Mouse (Mus musculus) heart, adult 2 months (tissue): ENCODE measurements around the gene Mblac2. TPM values are rescaled to one million over a fixed set of nuclear protein-coding genes. Genes with fewer than 3 reads are reported as not detected.

Source experiments
- DNase-seq, 2 experiments: peaks; one replicate each; pipeline ENCODE4 v3.0.0; 2021
- H3K27ac ChIP-seq: fragments of 200-600 bp; 2 replicates; pipeline ENCODE4 v1.8.1; 2022
- H3K27me3 ChIP-seq: fragments of 200-500 bp; 2 replicates; pipeline ENCODE4 v1.6.1; 2012; ENCODE audit warnings: mild to moderate bottlenecking, low read length, inconsistent platforms, mixed read lengths; ENCODE audit not compliant: control insufficient read depth, insufficient read depth
- H3K36me3 ChIP-seq: fragments of 200-500 bp; 2 replicates; pipeline ENCODE4 v1.6.1; 2012; ENCODE audit warnings: low read length, inconsistent platforms; ENCODE audit not compliant: control insufficient read depth, insufficient read depth
- H3K4me1 ChIP-seq: fragments of 200-500 bp; 2 replicates; pipeline ENCODE4 v1.6.1; 2011; ENCODE audit warnings: low read length; ENCODE audit not compliant: control insufficient read depth, insufficient read depth
- H3K4me3 ChIP-seq: fragments of 200-600 bp; 2 replicates; pipeline ENCODE4 v1.8.1; 2022
- H3K79me2 ChIP-seq: fragments of 200-500 bp; replicated peaks from 2 replicates; pipeline ENCODE4 v1.6.1; 2012; ENCODE audit warnings: mild to moderate bottlenecking, inconsistent platforms, low read length, moderate library complexity, mixed read lengths; ENCODE audit not compliant: control insufficient read depth, insufficient read depth
- H3K9ac ChIP-seq: fragments of 200-500 bp; 2 replicates; pipeline ENCODE4 v1.6.1; 2012; ENCODE audit warnings: low read depth, mild to moderate bottlenecking, control low read depth, inconsistent platforms, low read length, mixed read lengths
- CTCF ChIP-seq: fragments of 200-600 bp; IDR thresholded peaks from 2 replicates; pipeline ENCODE4 v1.8.1; 2022; ENCODE audit warnings: antibody characterized with exemption, mild to moderate bottlenecking, moderate library complexity
- EP300 ChIP-seq: fragments of 200-500 bp; IDR thresholded peaks from 2 replicates; pipeline ENCODE4 v1.6.1; 2011; ENCODE audit warnings: low read depth, low read length, control low read depth; ENCODE audit not compliant: insufficient read depth
- POLR2A ChIP-seq: fragments of 200-500 bp; IDR thresholded peaks from 2 replicates; pipeline ENCODE4 v1.6.1; 2011; ENCODE audit warnings: mild to moderate bottlenecking, low read depth, low read length, control low read depth; ENCODE audit not compliant: insufficient read depth
- WGBS: fragments of 180-500 bp; shearing (Covaris S2); methylation state at CpG from one replicate; pipeline ENCODE4 v1.1.7; 2018; 5-methylcytosine and 5-hydroxymethylcytosine counted together
- intact Hi-C: fragments of 180-260 bp; cut with DNase I; formaldehyde crosslinking; loops from one replicate; pipeline ENCODE4 v1.15.1; 2025
- polyA plus RNA-seq: library from polyadenylated mRNA; depleted of rRNA; stranded (reverse); fragments of >200 nt; gene quantifications from 2 replicates; pipeline ENCODE4 v1.2.3, GENCODE M21; 2012
- total RNA-seq, 2 experiments: library from RNA; stranded (reverse); gene quantifications; 2 replicates each; pipeline ENCODE4 v1.2.3; 2021

Gene Mblac2
- total and polyA plus RNA-seq, 3 experiments, result 2.5 to 5.9 (median 5.1) TPM

DNA sequence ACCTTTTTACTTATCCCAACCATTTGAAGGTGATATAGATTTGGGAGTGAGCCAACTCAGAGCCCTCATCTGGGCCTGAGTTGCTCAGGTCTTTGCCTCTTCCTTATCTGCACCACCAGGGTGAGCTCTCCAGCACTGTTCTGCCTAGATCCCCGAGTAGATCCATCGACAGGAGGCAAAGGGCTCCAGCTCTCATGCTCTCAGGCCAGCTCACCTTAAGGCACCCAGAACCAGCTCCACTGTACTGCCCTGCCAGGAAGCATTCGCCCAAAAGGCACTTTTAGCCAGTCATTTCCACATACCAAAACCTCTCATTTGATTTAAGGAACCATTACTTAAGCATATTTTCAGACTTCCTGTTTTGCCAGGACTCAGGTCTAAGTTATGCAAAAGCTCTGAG lies 29.8 kb downstream of the Mblac2 start:
- peaks cover 1% of the 10 kb centered on the region; the same call in 1 of the 2 replicates for H3K4me1 ChIP-seq
- H3K27ac ChIP-seq, result no peak overlapping the region
- TF ChIP-seq POLR2A (no peak), CTCF (no peak), EP300 (no peak)
- no peak overlapping the region for H3K4me3 ChIP-seq
- intact Hi-C loops, result no loop called here
- 33% methylated on average over 3 of the region's 3 CpGs for WGBS
- H3K9ac ChIP-seq, result no peak overlapping the region
- no peaks in the 10 kb centered on the region for H3K36me3 ChIP-seq
- H3K79me2 ChIP-seq, result no peaks in the 10 kb centered on the region
- DNase-seq, result no peak
- H3K27me3 ChIP-seq, result no peaks in the 10 kb centered on the region

DNA sequence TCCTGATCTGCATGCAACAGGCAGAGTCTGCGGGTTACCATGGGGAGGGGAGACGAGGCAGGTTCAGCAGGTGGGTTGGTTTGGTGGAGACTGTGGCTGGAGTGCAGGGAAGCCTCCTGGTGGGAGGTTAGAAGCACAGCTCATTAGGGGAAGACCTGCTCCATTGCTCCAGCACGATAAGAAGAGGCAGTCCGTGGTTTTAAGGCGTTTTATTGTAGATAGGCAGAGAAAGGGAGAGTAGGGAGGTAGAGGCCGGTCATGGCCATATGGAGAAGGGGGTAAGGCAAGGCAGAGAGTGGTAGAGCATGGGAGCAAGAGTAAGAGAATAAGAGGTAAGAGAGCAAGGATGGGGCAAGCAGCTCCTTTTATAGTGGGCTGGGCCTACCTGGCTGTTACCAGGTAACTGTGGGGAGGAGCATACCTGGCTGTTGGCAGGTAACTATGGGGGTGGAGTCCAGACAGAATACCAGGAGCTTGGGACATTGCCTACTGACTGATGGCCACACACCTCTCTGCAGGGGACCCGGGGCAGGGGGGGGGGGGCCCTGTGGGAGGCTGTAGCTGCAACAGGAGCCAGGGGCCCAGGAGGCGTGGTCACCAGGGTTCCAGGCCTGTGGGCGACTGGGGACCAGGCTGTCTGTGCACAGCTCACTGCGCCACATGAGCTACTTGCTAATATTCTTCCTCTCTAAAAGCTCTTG lies 32.4 kb downstream of the Mblac2 start:
- Histone ChIP-seq H3K79me2 (no peaks in the 10 kb centered on the region), H3K4me1 (peaks cover 1% of the 10 kb centered on the region; the same call in 1 of the 2 replicates), H3K36me3 (no peaks in the 10 kb centered on the region), H3K4me3 (no peak overlapping the region), H3K27me3 (no peaks in the 10 kb centered on the region), H3K9ac (no peak overlapping the region), H3K27ac (no peak overlapping the region)
- no peak for TF ChIP-seq POLR2A
- no peak for TF ChIP-seq EP300
- TF ChIP-seq CTCF, result no peak
- WGBS, result 53% methylated on average over 10 of the region's 10 CpGs
- intact Hi-C loops, result no loop called here
- DNase-seq, result no peak

DNA sequence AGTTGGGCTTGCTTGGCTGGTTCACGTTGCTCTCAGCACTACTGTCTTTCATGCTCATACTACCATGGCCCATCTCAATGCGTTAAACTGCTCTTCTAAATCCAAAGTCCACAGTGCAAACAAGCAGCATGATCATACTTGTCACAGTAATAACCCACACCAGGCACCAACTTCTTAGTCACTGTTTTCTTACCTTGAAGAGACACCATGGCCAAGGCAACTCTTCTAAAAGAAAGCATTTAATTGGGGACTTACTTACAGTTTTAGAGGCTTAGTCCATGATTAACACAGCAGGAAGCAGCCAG lies 32.9 kb downstream of the Mblac2 start:
- no peak overlapping the region for H3K4me3 ChIP-seq
- no peak for TF ChIP-seq CTCF
- no peak for TF ChIP-seq POLR2A
- no peak for TF ChIP-seq EP300
- peaks cover 1% of the 10 kb centered on the region; the same call in 1 of the 2 replicates for H3K4me1 ChIP-seq
- intact Hi-C loops, result no loop called here
- no peak overlapping the region for H3K27ac ChIP-seq
- no peak overlapping the region for H3K9ac ChIP-seq
- H3K79me2 ChIP-seq, result no peaks in the 10 kb centered on the region
- H3K27me3 ChIP-seq, result no peaks in the 10 kb centered on the region
- no peak for DNase-seq
- 46% methylated on average over 2 of the region's 2 CpGs for WGBS
- no peaks in the 10 kb centered on the region for H3K36me3 ChIP-seq

DNA sequence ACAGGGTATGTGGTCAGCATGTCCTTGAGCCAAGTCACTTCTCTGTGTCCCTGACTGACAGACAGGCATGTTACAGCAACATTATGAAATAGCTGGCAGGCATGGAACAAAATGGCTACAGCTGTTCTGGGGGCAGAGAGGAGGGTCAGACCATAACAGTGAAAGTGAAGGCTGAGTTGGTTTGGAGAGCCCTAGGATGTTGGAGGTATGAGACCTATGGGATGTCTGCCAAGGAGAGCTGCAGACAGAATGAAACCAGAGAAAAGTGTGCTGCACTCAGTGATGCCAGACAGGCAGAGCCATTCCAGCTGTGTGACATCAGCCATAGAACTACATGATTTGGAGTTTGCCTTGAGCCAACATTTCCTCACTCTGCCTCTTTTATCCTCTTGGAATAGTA lies 43.7 kb downstream of the Mblac2 start:
- no peak overlapping the region for H3K27ac ChIP-seq
- DNase-seq, result peak; percentile 13 to 25
- H3K79me2 ChIP-seq, result no peaks in the 10 kb centered on the region
- H3K4me3 ChIP-seq, result no peak overlapping the region
- TF ChIP-seq CTCF, result no peak
- no peak for TF ChIP-seq EP300
- no peak for TF ChIP-seq POLR2A
- no peaks in the 10 kb centered on the region for H3K36me3 ChIP-seq
- intact Hi-C loops, result no loop called here
- no peaks in the 10 kb centered on the region for H3K27me3 ChIP-seq
- no peaks in the 10 kb centered on the region for H3K4me1 ChIP-seq
- H3K9ac ChIP-seq, result no peak overlapping the region

DNA sequence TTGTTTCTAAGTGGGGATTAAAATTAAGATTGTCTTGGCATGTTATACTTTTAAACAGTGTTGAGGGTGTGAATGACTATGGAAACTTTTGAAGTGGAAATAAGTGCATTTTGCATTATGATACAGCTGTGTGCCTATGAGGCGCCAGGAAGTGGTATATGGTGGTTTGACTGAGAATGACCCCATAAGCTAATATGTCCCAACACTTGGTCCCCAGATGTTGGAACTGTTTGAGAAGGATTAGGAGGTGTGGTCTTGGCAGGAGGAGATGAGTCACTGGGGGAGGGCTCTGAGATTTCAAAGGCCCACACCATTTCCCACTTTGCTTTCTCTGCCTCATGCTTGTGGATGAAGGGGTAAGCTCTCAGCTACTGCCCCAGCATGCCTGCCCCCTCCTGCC lies 44.2 kb downstream of the Mblac2 start:
- H3K27me3 ChIP-seq, result no peaks in the 10 kb centered on the region
- H3K9ac ChIP-seq, result no peak overlapping the region
- no peaks in the 10 kb centered on the region for H3K79me2 ChIP-seq
- no peak for TF ChIP-seq CTCF
- no peak for TF ChIP-seq EP300
- no peak for TF ChIP-seq POLR2A
- no peak overlapping the region for H3K27ac ChIP-seq
- H3K36me3 ChIP-seq, result no peaks in the 10 kb centered on the region
- no peak for DNase-seq
- no peaks in the 10 kb centered on the region for H3K4me1 ChIP-seq
- 100% methylated on average over 1 of the region's 1 CpGs for WGBS
- no peak overlapping the region for H3K4me3 ChIP-seq
- intact Hi-C loops, result no loop called here

DNA sequence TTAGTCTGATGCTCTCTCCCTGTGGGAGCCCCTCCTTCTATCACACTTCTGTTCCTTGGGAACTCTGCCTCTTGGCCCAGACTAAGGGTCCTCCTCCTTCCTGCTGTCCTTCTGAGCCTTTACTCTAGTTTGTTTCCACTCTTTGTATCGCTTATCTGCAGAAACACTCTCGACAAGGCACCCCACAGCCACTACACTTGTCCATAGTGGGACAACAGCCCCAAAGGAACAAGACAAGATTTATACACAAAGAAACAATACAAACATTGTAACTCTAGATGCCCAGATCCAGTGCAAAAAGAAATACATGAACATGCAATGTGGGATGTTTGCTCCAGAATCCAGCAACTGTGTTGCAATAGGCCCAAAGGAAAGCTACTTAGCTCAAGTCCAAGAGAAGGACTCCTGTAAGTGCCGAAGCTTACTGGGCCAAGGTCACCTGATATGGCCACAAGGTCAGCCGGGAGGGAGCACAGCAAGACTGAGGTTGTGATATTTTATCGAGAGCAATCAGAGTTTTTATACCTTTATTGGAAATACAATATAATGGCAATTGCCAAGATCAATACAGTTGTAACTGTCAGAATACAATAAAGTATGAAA lies 46.0 kb downstream of the Mblac2 start:
- Histone ChIP-seq H3K4me3 (no peak overlapping the region), H3K9ac (no peak overlapping the region), H3K36me3 (no peaks in the 10 kb centered on the region), H3K4me1 (no peaks in the 10 kb centered on the region; the same call in 1 of the 2 replicates), H3K27me3 (no peaks in the 10 kb centered on the region), H3K27ac (no peak overlapping the region), H3K79me2 (no peaks in the 10 kb centered on the region)
- peak; percentile 17 to 30 for DNase-seq
- WGBS, result 53% methylated on average over 5 of the region's 5 CpGs
- intact Hi-C loops, result no loop called here
- no peak for TF ChIP-seq POLR2A
- TF ChIP-seq EP300, result no peak
- no peak for TF ChIP-seq CTCF
